Mouse (Mus musculus) erythroblast, embryonic 14.5 days (primary cell): ENCODE measurements around the gene Scd4.
A peak's percentile ranks its signal among the peaks of the same experiment; 100 is the strongest.

Experiments used
- GATA1 ChIP-seq: IDR thresholded peaks from 2 replicates; pipeline ENCODE4 v1.6.1; 2012; ENCODE audit warnings: low read length, inconsistent platforms, mixed read lengths
- TAL1 ChIP-seq: IDR thresholded peaks from 3 replicates; pipeline ENCODE4 v1.6.1; 2012; ENCODE audit warnings: low read length, inconsistent platforms, mixed read lengths

DNA sequence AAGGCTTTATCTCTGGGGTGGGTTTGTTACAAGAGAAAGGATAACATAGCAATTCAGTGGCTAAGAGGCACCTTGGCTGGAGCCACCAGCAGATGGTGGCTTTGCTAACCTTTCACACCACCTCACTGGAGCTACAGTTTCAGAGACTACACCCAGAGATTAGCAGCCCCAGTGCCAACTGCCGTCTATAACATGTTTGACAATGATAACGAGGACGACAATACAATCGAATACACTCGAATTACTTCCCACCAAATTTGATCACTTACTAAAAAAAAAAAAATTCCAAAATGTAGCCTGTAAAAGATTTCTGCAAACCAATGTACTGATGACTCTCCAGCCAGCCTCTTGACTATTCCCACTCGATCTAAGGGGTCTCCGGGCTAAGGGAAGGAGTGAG lies 62.1 kb downstream of the Scd4 start:
- TF ChIP-seq GATA1 = no peak
- TF ChIP-seq TAL1 = peak; percentile 63; the same call in 2 of the 3 replicates
